40 mouse cellular contexts compared by ENCODE assay signal in the genomic region with DNA sequence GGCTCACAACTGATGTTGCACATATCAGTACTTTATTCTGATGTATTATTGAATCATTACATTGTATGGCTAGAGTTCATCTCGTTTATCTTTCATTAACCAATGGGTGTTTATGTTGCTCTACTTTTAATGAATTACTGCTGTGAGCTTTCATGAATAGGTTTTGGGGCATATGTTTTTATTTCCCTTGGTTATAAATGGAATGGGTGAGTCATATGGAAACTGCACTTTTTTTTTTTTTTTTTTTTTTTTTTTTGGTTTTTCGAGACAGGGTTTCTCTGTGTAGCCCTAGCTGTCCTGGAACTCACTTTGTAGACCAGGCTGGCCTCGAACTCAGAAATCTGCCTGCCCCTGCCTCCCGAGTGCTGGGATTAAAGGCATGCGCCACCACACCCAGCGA. TPM values are rescaled to one million over a fixed set of nuclear protein-coding genes. Genes with fewer than 3 reads are reported as not detected.
"Had no signal": no experiment of that assay in that cellular context is flagged by ENCODE, and none has a peak within 500 bp of the region (broad histone marks: within the 10 kb centered on the region; RNA-seq: fewer than 3 reads in every experiment).

No protein-coding gene starts in this region.

RNA-seq across cellular contexts. Expression of a gene that starts 38.6 kb away (rescaled TPM):
- total RNA-seq: left cerebral cortex, postnatal 10 days; left cerebral cortex, postnatal 14 days; left cerebral cortex, postnatal 25 days; left cerebral cortex, postnatal 36 days; left cerebral cortex, postnatal 4 days; liver, adult 2 months; megakaryocyte progenitor cell, adult 5-6 weeks; megakaryocyte, adult 5-6 weeks; megakaryocyte-erythroid progenitor cell, adult 5-6 weeks; midbrain, postnatal 0 days; monocyte, adult 5-6 weeks had no signal
- polyA plus RNA-seq: limb, embryonic 10.5 days; limb, embryonic 11.5 days; limb, embryonic 12.5 days; limb, embryonic 13.5 days; limb, embryonic 14.5 days; limb, embryonic 15.5 days; liver, adult 2 months; liver, embryonic 11.5 days; liver, embryonic 12.5 days; liver, embryonic 13.5 days; liver, embryonic 14.5 days; liver, embryonic 15.5 days; liver, embryonic 16.5 days; liver, postnatal 0 days; lung, adult 2 months; lung, embryonic 14.5 days; lung, embryonic 15.5 days; lung, embryonic 16.5 days; lung, postnatal 0 days; macrophage; midbrain, embryonic 10.5 days; midbrain, embryonic 11.5 days; midbrain, embryonic 12.5 days; midbrain, embryonic 13.5 days; midbrain, embryonic 14.5 days; midbrain, embryonic 15.5 days; midbrain, embryonic 16.5 days; myocyte; neural tube, embryonic 11.5 days; neural tube, embryonic 12.5 days had no signal

RNA-seq across cellular contexts. Expression of a gene that starts 40.0 kb away (rescaled TPM):
- total RNA-seq: monocyte, adult 5-6 weeks had no signal

RNA-seq across cellular contexts. Expression of a gene that starts 52.4 kb away (rescaled TPM):
- total RNA-seq: monocyte, adult 5-6 weeks had no signal
- polyA plus RNA-seq: liver, adult 2 months; macrophage had no signal
